In the genomic region with DNA sequence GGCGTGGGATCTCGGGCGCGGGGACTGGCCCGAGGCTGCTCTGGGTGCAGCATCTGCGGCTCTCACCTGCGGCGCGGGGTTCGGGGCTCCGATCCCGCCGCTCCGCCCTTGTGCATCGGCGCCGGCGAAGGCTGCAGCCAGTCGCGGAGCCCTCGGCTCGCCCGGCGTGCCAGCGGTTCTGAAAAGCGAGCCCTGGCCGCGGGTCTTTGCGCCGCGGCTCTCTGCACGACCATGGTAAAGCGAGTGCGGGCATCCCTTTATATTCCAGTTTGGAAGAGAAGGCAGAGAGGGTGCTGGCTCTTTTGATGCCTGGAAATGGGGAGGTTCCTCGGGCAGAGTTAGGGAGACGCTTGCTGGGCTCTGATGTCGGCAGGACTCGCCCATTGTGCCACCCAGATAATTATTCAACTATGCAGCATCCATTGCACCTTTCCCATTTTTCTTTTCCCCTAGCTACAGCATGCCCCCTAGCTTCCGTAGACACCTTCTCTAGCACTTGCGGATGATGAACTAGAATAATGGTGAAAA, we compare ENCODE assay signal across 9 mouse cellular contexts. TPM values are rescaled to one million over a fixed set of nuclear protein-coding genes. Genes with fewer than 3 reads are reported as not detected.
DNase-seq lines count a peak whose midpoint lies in the region; ATAC-seq and TF ChIP-seq lines count a peak whose summit lies in the region.
"Had no signal": no experiment of that assay in that cellular context is flagged by ENCODE, and none has a peak within 500 bp of the region (broad histone marks: within the 10 kb centered on the region; RNA-seq: fewer than 3 reads in every experiment).

No protein-coding gene starts in this region.

- TF ChIP-seq CTCF in cortical plate, adult 2 months (IDR thresholded peaks at IDR 0.05; ENCODE audit: extremely low read depth, insufficient read depth, low read length), result peak; percentile 52; the same call in 1 of the 2 replicates
- peak; percentile 69 for TF ChIP-seq CTCF in heart, adult 2 months (IDR thresholded peaks at IDR 0.05)
- peak; percentile 74 for TF ChIP-seq CTCF in stomach, postnatal 0 days (IDR thresholded peaks at IDR 0.05; ENCODE audit: low read depth)

- H3K9me3 ChIP-seq in limb, embryonic 15.5 days, result no peaks in the 10 kb centered on the region
- no peaks in the 10 kb centered on the region for H3K9me3 ChIP-seq in stomach, postnatal 0 days (ENCODE audit: control insufficient read depth, low read length)

- TF ChIP-seq POLR2A in cortical plate, adult 2 months (IDR thresholded peaks at IDR 0.05; ENCODE audit: extremely low read depth, insufficient read depth, low read length), result peak; percentile 43; the same call in 1 of the 2 replicates
- TF ChIP-seq POLR2A in heart, adult 2 months (IDR thresholded peaks at IDR 0.05; ENCODE audit: insufficient read depth, low read depth, low read length), result no peak

- no peak for TF ChIP-seq EP300 in heart, adult 2 months (IDR thresholded peaks at IDR 0.05; ENCODE audit: insufficient read depth, low read depth, low read length)
- TF ChIP-seq EP300 in stomach, postnatal 0 days (optimal IDR thresholded peaks at IDR 0.05), result no peak

- H3K9ac ChIP-seq in heart, adult 2 months (ENCODE audit: low read depth, low read length), result peak overlapping the region; percentile 17
- H3K9ac ChIP-seq in limb, embryonic 15.5 days, result peak overlapping the region; percentile 69
- H3K9ac ChIP-seq in stomach, postnatal 0 days (ENCODE audit: low read length), result peak overlapping the region; percentile 75

- H3K27ac ChIP-seq in cortical plate, adult 2 months (ENCODE audit: insufficient read depth, low read length), result peak overlapping the region; percentile 99
- no peak overlapping the region for H3K27ac ChIP-seq in heart, adult 2 months
- H3K27ac ChIP-seq in limb, embryonic 15.5 days, result peak overlapping the region; percentile 97
- peak overlapping the region; percentile 82 for H3K27ac ChIP-seq in stomach, postnatal 0 days (replicated peaks)

- peaks cover 2% of the 10 kb centered on the region for H3K79me2 ChIP-seq in heart, adult 2 months (replicated peaks; ENCODE audit: control insufficient read depth, insufficient read depth, low read length)

- intact Hi-C loops in heart, adult 2 months (cut with DNase I), result loop anchor here (1.0 to 10.0 kb wide), 2 partner anchors 200 to 235 kb away; a partner anchor contains a TSS

- no peak for ATAC-seq in limb, embryonic 15.5 days (ENCODE audit: insufficient number of reproducible peaks, low FRiP score, low TSS enrichment, low read depth)
- no peak for ATAC-seq in stomach, postnatal 0 days (ENCODE audit: low FRiP score, low TSS enrichment)

- DNase-seq in lung, adult 18-20 months, result peak; percentile 11 to 14
- no peak for DNase-seq in lung, postnatal 25 days (ENCODE audit: low spot score)
- DNase-seq in heart, adult 2 months, result peak; percentile 38 to 51
- peak; percentile 41 for DNase-seq in kidney, adult 9 months
- DNase-seq in neural tube, embryonic 10.5 days (ENCODE audit: extremely low spot score, low spot score), result peak; percentile 72
- peak; percentile 34 for DNase-seq in stomach, postnatal 0 days (ENCODE audit: low spot score)

- peaks cover 9% of the 10 kb centered on the region; the same call in 1 of the 2 replicates for H3K36me3 ChIP-seq in heart, adult 2 months (ENCODE audit: control insufficient read depth, insufficient read depth, low read length)
- no peaks in the 10 kb centered on the region for H3K36me3 ChIP-seq in limb, embryonic 15.5 days
- H3K36me3 ChIP-seq in stomach, postnatal 0 days (ENCODE audit: control insufficient read depth, insufficient read depth, low read length), result no peaks in the 10 kb centered on the region

- peak overlapping the region; percentile 84 for H3K4me2 ChIP-seq in limb, embryonic 15.5 days
- H3K4me2 ChIP-seq in stomach, postnatal 0 days (replicated peaks; ENCODE audit: low read depth), result peak overlapping the region; percentile 96

- peak overlapping the region; percentile 77 for H3K4me3 ChIP-seq in cortical plate, adult 2 months (ENCODE audit: insufficient read depth, low read length)
- H3K4me3 ChIP-seq in heart, adult 2 months, result peak overlapping the region; percentile 93
- H3K4me3 ChIP-seq in limb, embryonic 15.5 days, result peak overlapping the region; percentile 75
- peak overlapping the region; percentile 93 for H3K4me3 ChIP-seq in stomach, postnatal 0 days (ENCODE audit: low read depth, low read length)

- WGBS in heart, adult 2 months, result under 1% methylated on average over 40 of the region's 40 CpGs
- WGBS in limb, embryonic 15.5 days, result 0% methylated on average over 39 of the region's 40 CpGs
- 0% methylated on average over 37 of the region's 40 CpGs for WGBS in stomach, postnatal 0 days

- H3K27me3 ChIP-seq in heart, adult 2 months (ENCODE audit: control insufficient read depth, insufficient read depth, low read length), result peaks cover 2% of the 10 kb centered on the region; the same call in 1 of the 2 replicates
- H3K27me3 ChIP-seq in limb, embryonic 15.5 days, result no peaks in the 10 kb centered on the region
- no peaks in the 10 kb centered on the region for H3K27me3 ChIP-seq in stomach, postnatal 0 days (ENCODE audit: control insufficient read depth, insufficient read depth, low read length)

- H3K4me1 ChIP-seq in cortical plate, adult 2 months (ENCODE audit: control insufficient read depth, insufficient read depth, low read length), result peaks cover 2% of the 10 kb centered on the region
- H3K4me1 ChIP-seq in heart, adult 2 months (ENCODE audit: control insufficient read depth, insufficient read depth, low read length), result peaks cover 4% of the 10 kb centered on the region
- H3K4me1 ChIP-seq in limb, embryonic 15.5 days, result peaks cover 13% of the 10 kb centered on the region
- 0 out of 2 replicates have a peak, but pooled peaks cover 3% of the 10 kb centered on the region for H3K4me1 ChIP-seq in stomach, postnatal 0 days (replicated peaks; ENCODE audit: control insufficient read depth, insufficient read depth)

RNA-seq across cellular contexts. Expression of a gene that starts 1.1 kb away (rescaled TPM):
- 138 and 151 TPM in 2 replicates for polyA plus RNA-seq in cortical plate, adult 2 months (2012; rRNA removed)
- total RNA-seq in heart, adult 2 months (2021), result under 1 TPM; 0.43 to 0.63 TPM
- polyA plus RNA-seq in heart, adult 2 months (2012; rRNA removed), result 0.47 and 0.53 TPM in 2 replicates
- polyA plus RNA-seq in limb, embryonic 15.5 days (2015; fragmentation: Nextera tagmentation; extraction: Ambion mirVana), result 13.5 and 14.0 TPM in 2 replicates
- 3.2 and 4.0 TPM in 2 replicates for polyA plus RNA-seq in stomach, postnatal 0 days (2015; fragmentation: Nextera tagmentation; extraction: Ambion mirVana)
- total RNA-seq: neutrophil, adult 5-6 weeks had no signal

RNA-seq across cellular contexts. Expression of a gene that starts 1.2 kb away (rescaled TPM):
- 30.0 and 33.5 TPM in 2 replicates for polyA plus RNA-seq in cortical plate, adult 2 months (2012; rRNA removed)
- total RNA-seq in heart, adult 2 months (2021), result 10 to 100 TPM; 18.6 to 19.3 TPM
- 8.6 and 19.1 TPM in 2 replicates for polyA plus RNA-seq in heart, adult 2 months (2012; rRNA removed)
- 27.4 and 28.6 TPM in 2 replicates for polyA plus RNA-seq in limb, embryonic 15.5 days (2015; fragmentation: Nextera tagmentation; extraction: Ambion mirVana)
- polyA plus RNA-seq in stomach, postnatal 0 days (2015; fragmentation: Nextera tagmentation; extraction: Ambion mirVana), result 11.7 and 12.0 TPM in 2 replicates

Comparison
In these comparisons a context has a peak if more than half of its experiments do, and no peak if none do; other contexts are left out.
1. H3K9ac ChIP-seq: peak in every context shown above with its lines; median percentile 75 in stomach, postnatal 0 days; 69 in limb, embryonic 15.5 days; 17 in heart, adult 2 months.